Mouse (Mus musculus) heart, adult 2 months (tissue): ENCODE data around the gene Grtp1. TPM values are rescaled to one million over a fixed set of nuclear protein-coding genes. Genes with fewer than 3 reads are reported as not detected.

Experiments used
- DNase-seq, 2 experiments: peaks; one replicate each; pipeline ENCODE4 v3.0.0; 2021
- H3K27ac ChIP-seq: fragments of 200-600 bp; 2 replicates; pipeline ENCODE4 v1.8.1; 2022
- H3K27me3 ChIP-seq: fragments of 200-500 bp; 2 replicates; pipeline ENCODE4 v1.6.1; 2012; ENCODE audit warnings: mild to moderate bottlenecking, low read length, inconsistent platforms, mixed read lengths; ENCODE audit not compliant: control insufficient read depth, insufficient read depth
- H3K36me3 ChIP-seq: fragments of 200-500 bp; 2 replicates; pipeline ENCODE4 v1.6.1; 2012; ENCODE audit warnings: low read length, inconsistent platforms; ENCODE audit not compliant: control insufficient read depth, insufficient read depth
- H3K4me1 ChIP-seq: fragments of 200-500 bp; 2 replicates; pipeline ENCODE4 v1.6.1; 2011; ENCODE audit warnings: low read length; ENCODE audit not compliant: control insufficient read depth, insufficient read depth
- H3K4me3 ChIP-seq: fragments of 200-600 bp; 2 replicates; pipeline ENCODE4 v1.8.1; 2022
- H3K79me2 ChIP-seq: fragments of 200-500 bp; replicated peaks from 2 replicates; pipeline ENCODE4 v1.6.1; 2012; ENCODE audit warnings: mild to moderate bottlenecking, inconsistent platforms, low read length, moderate library complexity, mixed read lengths; ENCODE audit not compliant: control insufficient read depth, insufficient read depth
- H3K9ac ChIP-seq: fragments of 200-500 bp; 2 replicates; pipeline ENCODE4 v1.6.1; 2012; ENCODE audit warnings: low read depth, mild to moderate bottlenecking, control low read depth, inconsistent platforms, low read length, mixed read lengths
- CTCF ChIP-seq: fragments of 200-600 bp; IDR thresholded peaks from 2 replicates; pipeline ENCODE4 v1.8.1; 2022; ENCODE audit warnings: antibody characterized with exemption, mild to moderate bottlenecking, moderate library complexity
- EP300 ChIP-seq: fragments of 200-500 bp; IDR thresholded peaks from 2 replicates; pipeline ENCODE4 v1.6.1; 2011; ENCODE audit warnings: low read depth, low read length, control low read depth; ENCODE audit not compliant: insufficient read depth
- POLR2A ChIP-seq: fragments of 200-500 bp; IDR thresholded peaks from 2 replicates; pipeline ENCODE4 v1.6.1; 2011; ENCODE audit warnings: mild to moderate bottlenecking, low read depth, low read length, control low read depth; ENCODE audit not compliant: insufficient read depth
- WGBS: fragments of 180-500 bp; shearing (Covaris S2); methylation state at CpG from one replicate; pipeline ENCODE4 v1.1.7; 2018; 5-methylcytosine and 5-hydroxymethylcytosine counted together
- intact Hi-C: fragments of 180-260 bp; cut with DNase I; formaldehyde crosslinking; loops from one replicate; pipeline ENCODE4 v1.15.1; 2025
- microRNA-seq, 2 experiments: library from miRNA; unstranded; fragments of <30 nt; microRNA quantifications; one replicate each; pipeline ENCODE4 v1.2.0; 2021
- polyA plus RNA-seq: library from polyadenylated mRNA; depleted of rRNA; stranded (reverse); fragments of >200 nt; gene quantifications from 2 replicates; pipeline ENCODE4 v1.2.3, GENCODE M21; 2012; rRNA removed
- total RNA-seq, 2 experiments: library from RNA; stranded (reverse); gene quantifications; 2 replicates each; pipeline ENCODE4 v1.2.3; 2021

The Grtp1 gene
- total and polyA plus RNA-seq, 3 experiments = 3.8 to 5.1 (median 3.9) TPM

GRCm38 (mm10) chr8:13124897-13125296, 75.5 kb downstream of the Grtp1 start:
- no peak overlapping the region for H3K27ac ChIP-seq
- H3K27me3 ChIP-seq = no peaks in the 10 kb centered on the region
- H3K4me1 ChIP-seq = no peaks in the 10 kb centered on the region
- 82% methylated on average over 8 of the region's 8 CpGs for WGBS
- no peak for DNase-seq
- TF ChIP-seq EP300 (no peak), POLR2A (no peak), CTCF (no peak)
- H3K36me3 ChIP-seq = no peaks in the 10 kb centered on the region
- intact Hi-C loops = no loop called here
- no peaks in the 10 kb centered on the region for H3K79me2 ChIP-seq
- H3K9ac ChIP-seq = no peak overlapping the region
- H3K4me3 ChIP-seq = no peak overlapping the region

GRCm38 (mm10) chr8:13122887-13123421, 77.5 kb downstream of the Grtp1 start:
- H3K27me3 ChIP-seq = no peaks in the 10 kb centered on the region
- WGBS = 69% methylated on average over 7 of the region's 7 CpGs
- H3K79me2 ChIP-seq = no peaks in the 10 kb centered on the region; the same call in 1 of the 2 replicates
- intact Hi-C loops = no loop called here
- TF ChIP-seq EP300 = no peak
- no peak for TF ChIP-seq CTCF
- no peak for TF ChIP-seq POLR2A
- no peak overlapping the region for H3K9ac ChIP-seq
- no peaks in the 10 kb centered on the region for H3K36me3 ChIP-seq
- no peak overlapping the region for H3K27ac ChIP-seq
- no peaks in the 10 kb centered on the region for H3K4me1 ChIP-seq
- no peak for DNase-seq
- H3K4me3 ChIP-seq = no peak overlapping the region

Small RNAs within 50 kb of the gene (microRNA-seq; reads per million reads assigned to microRNA genes)
- gene Mir1968 (58.7 to 68.4 reads per million in 2 experiments), gene Mir7065 (0 to 0.39 reads per million in 2 experiments)

Other genes starting within 250 kb of the Grtp1 start
- under 1 TPM; 0.21 to 0.45 TPM for gene F7, start 174.6 kb downstream of the Grtp1 start, total RNA-seq
- 0.21 and 0.38 TPM in 2 replicates for gene F7, start 174.6 kb downstream of the Grtp1 start, polyA plus RNA-seq
- gene F10, start 163.3 kb downstream of the Grtp1 start, total RNA-seq = under 1 TPM; 0.60 to 0.96 TPM
- 0.33 and 0.47 TPM in 2 replicates for gene F10, start 163.3 kb downstream of the Grtp1 start, polyA plus RNA-seq
- not detected for gene Proz, start 139.7 kb downstream of the Grtp1 start, total RNA-seq
- gene Proz, start 139.7 kb downstream of the Grtp1 start, polyA plus RNA-seq = 0.20 TPM in 1 of 2 replicates, not detected in the other
- gene Pcid2, start 95.2 kb downstream of the Grtp1 start, total RNA-seq = 10 to 100 TPM in 1 of 2 experiments, 1 to 10 TPM in 1; 8.2 to 10.3 TPM
- gene Pcid2, start 95.2 kb downstream of the Grtp1 start, polyA plus RNA-seq = 12.9 and 14.4 TPM in 2 replicates
- gene Cul4a, start 95.0 kb downstream of the Grtp1 start, total RNA-seq = 10 to 100 TPM; 68.5 to 76.0 TPM
- gene Cul4a, start 95.0 kb downstream of the Grtp1 start, polyA plus RNA-seq = 35.0 and 71.0 TPM in 2 replicates
- gene Lamp1, start 41.5 kb downstream of the Grtp1 start, total RNA-seq = 100 to 1,000 TPM; 406 to 437 TPM
- gene Lamp1, start 41.5 kb downstream of the Grtp1 start, polyA plus RNA-seq = 462 and 645 TPM in 2 replicates
- 100 to 1,000 TPM; 587 to 599 TPM for gene Adprhl1, start 53.5 kb upstream of the Grtp1 start, total RNA-seq
- gene Adprhl1, start 53.5 kb upstream of the Grtp1 start, polyA plus RNA-seq = 371 and 464 TPM in 2 replicates
- 10 to 100 TPM; 63.1 to 64.6 TPM for gene Dcun1d2, start 87.5 kb upstream of the Grtp1 start, total RNA-seq
- 52.1 and 74.2 TPM in 2 replicates for gene Dcun1d2, start 87.5 kb upstream of the Grtp1 start, polyA plus RNA-seq
- 10 to 100 TPM; 24.4 to 29.4 TPM for gene Tmco3, start 87.6 kb upstream of the Grtp1 start, total RNA-seq
- 29.1 and 30.0 TPM in 2 replicates for gene Tmco3, start 87.6 kb upstream of the Grtp1 start, polyA plus RNA-seq
- gene Tfdp1, start 138.1 kb upstream of the Grtp1 start, total RNA-seq = 10 to 100 TPM; 35.1 to 41.7 TPM
- 19.3 and 40.8 TPM in 2 replicates for gene Tfdp1, start 138.1 kb upstream of the Grtp1 start, polyA plus RNA-seq
- gene Atp4b, start 196.2 kb upstream of the Grtp1 start, total RNA-seq = not detected
- 0.23 and 0.33 TPM in 2 replicates for gene Atp4b, start 196.2 kb upstream of the Grtp1 start, polyA plus RNA-seq
- under 1 TPM; 0.05 TPM for gene Grk1, start 204.5 kb upstream of the Grtp1 start, total RNA-seq
- not detected in 2 replicates for gene Grk1, start 204.5 kb upstream of the Grtp1 start, polyA plus RNA-seq
- 1 to 10 TPM; 4.8 to 8.0 TPM for gene Tmem255b, start 234.6 kb upstream of the Grtp1 start, total RNA-seq
- 10.2 and 17.0 TPM in 2 replicates for gene Tmem255b, start 234.6 kb upstream of the Grtp1 start, polyA plus RNA-seq